Mouse (Mus musculus) kidney, adult 2 months (tissue): ENCODE results near the gene Dgki. TPM values are rescaled to one million over a fixed set of nuclear protein-coding genes. Genes with fewer than 3 reads are reported as not detected.

Experiments
- DNase-seq: peaks from one replicate; pipeline ENCODE4 v3.0.0; 2021
- H3K27ac ChIP-seq: fragments of 200-500 bp; 2 replicates; pipeline ENCODE4 v1.5.1; 2012; ENCODE audit warnings: low read depth, low read length, control low read depth, inconsistent platforms; ENCODE audit not compliant: insufficient read depth
- H3K27me3 ChIP-seq: fragments of 200-500 bp; replicated peaks from 2 replicates; pipeline ENCODE4 v1.6.1; 2012; ENCODE audit warnings: mild to moderate bottlenecking, moderate library complexity, low read length, inconsistent platforms; ENCODE audit not compliant: control insufficient read depth, insufficient read depth
- H3K36me3 ChIP-seq: fragments of 200-500 bp; 2 replicates; pipeline ENCODE4 v1.6.1; 2012; ENCODE audit warnings: mild to moderate bottlenecking, moderate library complexity, low read length, inconsistent platforms; ENCODE audit not compliant: control insufficient read depth, insufficient read depth
- H3K4me1 ChIP-seq: fragments of 200-500 bp; 2 replicates; pipeline ENCODE4 v1.6.1; 2011; ENCODE audit warnings: low read length; ENCODE audit not compliant: control insufficient read depth, insufficient read depth
- H3K4me3 ChIP-seq: fragments of 200-500 bp; 2 replicates; pipeline ENCODE4 v1.5.1; 2011; ENCODE audit warnings: mild to moderate bottlenecking, low read depth, low read length, control low read depth; ENCODE audit not compliant: insufficient read depth
- CTCF ChIP-seq: fragments of 200-500 bp; conservative IDR thresholded peaks from 2 replicates; pipeline ENCODE4 v1.5.1; 2011; ENCODE audit warnings: low read depth, mild to moderate bottlenecking, control low read depth, low read length, moderate library complexity, mixed read lengths; ENCODE audit not compliant: insufficient read depth, insufficient read length
- POLR2A ChIP-seq: fragments of 200-500 bp; IDR thresholded peaks from one replicate; pipeline ENCODE4 v1.6.1; 2011; ENCODE audit warnings: low read depth, low read length, control low read depth
- WGBS: fragments of 180-500 bp; shearing (Covaris S2); methylation state at CpG from one replicate; pipeline ENCODE4 v1.1.7; 2018; 5-methylcytosine and 5-hydroxymethylcytosine counted together
- polyA plus RNA-seq: library from polyadenylated mRNA; depleted of rRNA; stranded (reverse); fragments of >200 nt; gene quantifications from 2 replicates; pipeline ENCODE4 v1.2.3, GENCODE M21; 2012

The Dgki gene
- polyA plus RNA-seq, 1 experiment = 0.05 TPM

DNA sequence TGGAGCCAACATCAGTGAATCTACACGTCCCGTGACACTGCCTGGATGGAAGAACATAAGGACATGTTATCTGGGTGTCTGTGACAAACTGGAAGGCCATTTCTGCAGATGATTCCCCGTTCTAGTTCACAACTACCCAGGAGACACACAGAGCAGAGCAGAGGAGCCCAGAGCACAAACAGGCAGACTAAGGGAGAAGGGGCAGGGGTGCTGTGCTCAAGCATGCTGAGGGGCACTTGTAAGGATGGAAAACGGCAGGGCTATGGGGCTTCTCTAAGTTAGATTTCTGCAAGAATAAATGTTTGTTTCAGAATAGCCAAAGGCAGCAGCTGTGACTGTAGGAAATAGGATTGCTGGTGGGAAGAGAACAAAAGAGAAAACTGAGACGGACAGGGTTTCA is 408.2 kb downstream of the Dgki start:
- no peaks in the 10 kb centered on the region for H3K4me1 ChIP-seq
- no peak overlapping the region for H3K27ac ChIP-seq
- no peaks in the 10 kb centered on the region for H3K27me3 ChIP-seq
- H3K4me3 ChIP-seq = no peak overlapping the region
- no peak for DNase-seq
- no peaks in the 10 kb centered on the region for H3K36me3 ChIP-seq
- TF ChIP-seq CTCF (no peak), POLR2A (no peak)
- 81% methylated on average over 5 of the region's 5 CpGs for WGBS

DNA sequence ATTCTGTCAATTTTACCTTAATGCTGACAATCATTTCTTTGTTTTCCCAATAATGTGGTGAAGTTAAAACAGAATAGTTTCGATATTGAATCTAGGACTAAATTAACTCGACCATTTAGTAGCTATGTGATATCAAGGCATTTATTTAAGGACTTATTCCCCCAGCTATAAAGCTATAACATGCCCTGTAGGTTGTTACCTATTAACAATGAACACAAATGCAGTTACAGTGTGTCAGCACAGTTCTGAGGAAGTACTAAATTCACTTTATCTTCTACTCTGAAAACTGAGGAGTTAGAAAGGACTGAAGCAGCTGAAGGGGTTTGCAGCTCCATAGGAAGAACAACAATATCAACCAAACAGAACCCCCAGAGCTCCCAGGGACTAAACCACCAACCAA is 409.2 kb downstream of the Dgki start:
- TF ChIP-seq CTCF (no peak), POLR2A (no peak)
- no peak for DNase-seq
- Histone ChIP-seq H3K27ac (no peak overlapping the region), H3K4me1 (no peaks in the 10 kb centered on the region), H3K27me3 (no peaks in the 10 kb centered on the region), H3K4me3 (no peak overlapping the region), H3K36me3 (no peaks in the 10 kb centered on the region)
- 28% methylated on average over 2 of the region's 2 CpGs for WGBS

DNA sequence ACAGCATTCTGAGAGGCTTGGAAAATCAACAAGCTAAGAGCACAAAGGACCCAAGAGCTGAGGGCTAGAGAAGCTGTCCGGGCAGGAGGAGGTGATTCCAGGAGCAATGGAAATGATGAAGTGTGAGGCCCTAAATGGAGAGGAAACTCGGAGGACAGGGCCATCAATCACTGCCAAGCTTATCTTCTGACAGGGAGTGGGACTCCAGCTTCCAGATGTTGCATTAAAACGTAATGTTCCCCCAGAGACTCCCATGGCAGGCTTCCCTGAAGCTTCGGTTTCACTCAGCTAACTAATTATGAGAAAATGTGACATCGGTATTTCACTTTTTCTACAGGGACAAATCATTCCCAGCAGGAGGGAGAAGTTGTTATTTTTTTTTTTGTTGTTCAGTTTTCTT is 409.7 kb downstream of the Dgki start:
- no peaks in the 10 kb centered on the region for H3K36me3 ChIP-seq
- H3K4me3 ChIP-seq = no peak overlapping the region
- DNase-seq = peak; percentile 73
- 19% methylated on average over 5 of the region's 5 CpGs for WGBS
- H3K4me1 ChIP-seq = no peaks in the 10 kb centered on the region
- no peak overlapping the region for H3K27ac ChIP-seq
- TF ChIP-seq CTCF = no peak
- TF ChIP-seq POLR2A = no peak
- no peaks in the 10 kb centered on the region for H3K27me3 ChIP-seq

DNA sequence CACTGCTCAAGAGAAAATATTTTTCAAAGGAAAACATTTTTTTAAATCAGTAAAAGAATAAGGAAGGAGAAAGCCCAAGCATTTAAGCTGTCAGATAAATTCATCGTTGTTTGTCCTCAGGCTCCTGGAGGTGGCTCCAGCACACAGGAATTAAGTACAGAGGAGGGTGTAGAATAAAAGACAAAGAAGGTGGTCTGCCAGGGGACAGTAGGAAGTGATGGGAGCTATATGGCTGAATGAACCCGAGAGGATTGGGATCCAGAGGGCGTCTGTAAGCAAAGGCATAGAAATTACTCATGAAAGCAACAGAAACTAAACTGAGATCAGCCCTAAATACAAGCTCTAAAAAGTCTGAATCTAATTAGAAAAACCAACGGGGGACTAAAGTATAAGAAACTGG is 418.7 kb downstream of the Dgki start:
- WGBS = 66% methylated on average over 4 of the region's 4 CpGs
- no peaks in the 10 kb centered on the region for H3K4me1 ChIP-seq
- no peak overlapping the region for H3K27ac ChIP-seq
- H3K27me3 ChIP-seq = 0 out of 2 replicates have a peak, but pooled peaks cover 1% of the 10 kb centered on the region
- TF ChIP-seq POLR2A = no peak
- TF ChIP-seq CTCF = no peak
- H3K36me3 ChIP-seq = no peaks in the 10 kb centered on the region
- no peak for DNase-seq
- no peak overlapping the region for H3K4me3 ChIP-seq

DNA sequence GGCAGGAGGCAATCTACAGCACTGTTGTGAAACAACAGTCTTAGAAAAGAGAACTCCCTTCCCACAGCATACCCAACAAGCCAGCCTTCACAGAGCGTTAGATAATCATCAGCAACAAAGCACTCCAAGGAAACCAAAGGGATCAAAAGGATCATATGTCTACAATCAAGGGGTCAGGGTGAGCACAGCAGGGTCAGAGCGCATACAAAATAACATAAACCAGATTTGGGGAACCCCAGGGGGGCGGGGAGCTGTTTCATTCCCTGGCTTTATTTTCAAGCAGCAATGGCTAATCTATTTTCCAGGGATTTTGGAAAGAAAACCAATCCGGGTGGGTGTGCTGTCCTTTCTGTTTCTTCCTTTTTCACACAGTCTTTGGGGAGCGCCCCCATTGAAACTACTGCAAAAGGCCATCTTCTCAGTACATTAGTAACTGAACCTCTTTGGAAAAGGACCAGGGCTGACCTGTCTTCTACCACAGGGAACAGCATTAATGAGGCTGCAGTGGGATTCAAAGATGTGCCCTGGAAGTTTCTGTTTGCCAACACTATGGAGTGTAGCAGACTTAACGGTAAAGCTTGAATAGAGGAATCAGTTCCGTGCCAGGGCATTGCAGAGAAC is 419.2 kb downstream of the Dgki start:
- 0 out of 2 replicates have a peak, but pooled peaks cover 1% of the 10 kb centered on the region for H3K27me3 ChIP-seq
- DNase-seq = no peak
- no peak overlapping the region for H3K4me3 ChIP-seq
- no peaks in the 10 kb centered on the region for H3K4me1 ChIP-seq
- no peak overlapping the region for H3K27ac ChIP-seq
- TF ChIP-seq CTCF = no peak
- no peak for TF ChIP-seq POLR2A
- WGBS = 67% methylated on average over 7 of the region's 7 CpGs
- H3K36me3 ChIP-seq = no peaks in the 10 kb centered on the region

DNA sequence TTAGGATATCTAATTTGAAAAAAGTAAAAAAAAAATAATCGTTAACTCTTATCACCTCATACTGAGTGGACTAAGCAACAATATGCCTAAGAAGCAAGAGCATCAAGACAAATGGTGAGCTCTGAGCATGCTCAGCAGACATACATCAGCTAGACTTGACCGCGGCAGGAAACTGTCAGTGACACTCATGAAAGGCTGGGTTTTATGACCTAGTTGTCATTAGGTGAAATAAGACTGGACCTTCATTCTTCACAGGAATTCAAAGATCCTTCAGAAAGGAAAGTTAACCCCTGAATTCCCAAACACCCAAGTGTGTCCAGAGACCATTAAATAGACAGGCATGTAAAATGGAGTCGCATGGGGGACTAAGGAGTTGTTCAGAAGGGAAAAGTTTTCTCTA is 422.6 kb downstream of the Dgki start:
- Histone ChIP-seq H3K36me3 (no peaks in the 10 kb centered on the region), H3K27me3 (0 out of 2 replicates have a peak, but pooled peaks cover 1% of the 10 kb centered on the region), H3K4me1 (no peaks in the 10 kb centered on the region), H3K4me3 (no peak overlapping the region), H3K27ac (no peak overlapping the region)
- TF ChIP-seq CTCF (no peak), POLR2A (no peak)
- no peak for DNase-seq
- 55% methylated on average over 4 of the region's 4 CpGs for WGBS

DNA sequence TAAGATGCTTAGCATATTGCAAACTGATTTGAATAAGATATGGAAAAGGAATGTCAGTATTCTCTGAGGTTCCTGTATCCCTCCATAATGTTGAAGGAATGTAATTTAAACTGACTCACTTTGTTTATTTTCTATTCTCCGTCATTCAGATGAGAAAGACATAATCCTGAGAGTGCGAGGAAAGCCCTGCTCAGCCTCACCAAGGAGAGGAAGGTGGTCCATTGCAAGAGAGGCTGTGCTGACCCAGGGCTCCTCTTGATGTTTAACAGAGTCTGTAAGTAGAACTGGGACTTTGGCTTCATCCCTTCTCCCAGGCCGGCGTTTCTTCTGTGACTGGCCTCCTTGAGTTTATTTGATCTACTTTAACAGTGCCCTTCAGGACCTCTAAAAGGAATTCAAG is 423.6 kb downstream of the Dgki start:
- WGBS = 64% methylated on average over 4 of the region's 4 CpGs

DNA sequence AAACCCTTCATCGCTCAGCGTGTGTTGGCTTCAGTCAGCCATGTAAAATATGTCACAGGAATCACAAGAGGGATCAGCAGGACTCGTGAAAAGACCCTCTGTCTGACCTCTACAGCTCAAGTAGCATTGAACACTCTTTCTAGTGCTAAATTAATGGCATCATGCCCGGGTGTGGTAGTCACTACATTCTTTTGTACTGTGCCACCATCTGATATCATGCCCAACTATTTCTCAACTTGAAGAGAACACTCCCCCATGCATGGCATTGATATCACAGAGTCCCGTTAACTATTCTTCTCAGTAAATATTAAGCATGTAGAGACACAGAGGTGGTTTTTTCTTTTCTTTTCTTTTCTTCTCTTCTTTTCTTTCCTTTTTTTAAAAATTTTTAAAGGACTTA is 424.1 kb downstream of the Dgki start:
- no peaks in the 10 kb centered on the region for H3K36me3 ChIP-seq
- WGBS = 46% methylated on average over 5 of the region's 5 CpGs
- H3K4me3 ChIP-seq = no peak overlapping the region
- no peak for DNase-seq
- TF ChIP-seq CTCF (no peak), POLR2A (no peak)
- H3K27ac ChIP-seq = no peak overlapping the region
- H3K4me1 ChIP-seq = no peaks in the 10 kb centered on the region
- 0 out of 2 replicates have a peak, but pooled peaks cover 1% of the 10 kb centered on the region for H3K27me3 ChIP-seq

More for the DNA sequence above, 423.6 kb downstream of the Dgki start:
- Histone ChIP-seq H3K27ac (no peak overlapping the region), H3K27me3 (0 out of 2 replicates have a peak, but pooled peaks cover 1% of the 10 kb centered on the region), H3K4me1 (no peaks in the 10 kb centered on the region), H3K4me3 (no peak overlapping the region), H3K36me3 (no peaks in the 10 kb centered on the region)
- DNase-seq = no peak
- no peak for TF ChIP-seq CTCF
- TF ChIP-seq POLR2A = no peak
